Mouse (Mus musculus) hindbrain, postnatal 0 days (tissue): ENCODE data around the gene Dctn2. TPM values are rescaled to one million over a fixed set of nuclear protein-coding genes. Genes with fewer than 3 reads are reported as not detected.

Experiments used
- ATAC-seq: fragments of 200-750 bp; cut with Nextera tagmentation; 2 replicates; pipeline ENCODE4 v1.8.0; 2017; ENCODE audit warnings: mild to moderate bottlenecking, moderate TSS enrichment, moderate library complexity
- DNase-seq: peaks from one replicate; pipeline ENCODE4 v3.0.0-alpha.2; 2015; ENCODE audit warnings: low spot score
- H3K27ac ChIP-seq: fragments of 300-500 bp; sonication (generic); 2 replicates; pipeline ENCODE4 v1.5.1; 2014; ENCODE audit warnings: mild to moderate bottlenecking
- H3K27me3 ChIP-seq: fragments of 300-500 bp; sonication (generic); 2 replicates; pipeline ENCODE4 v1.6.1; 2014; ENCODE audit warnings: low read length, mixed read lengths; ENCODE audit not compliant: insufficient read depth
- H3K36me3 ChIP-seq: fragments of 300-500 bp; sonication (generic); 2 replicates; pipeline ENCODE4 v1.6.1; 2014; ENCODE audit warnings: low read length, mixed read lengths; ENCODE audit not compliant: insufficient read depth
- H3K4me1 ChIP-seq: fragments of 300-500 bp; sonication (generic); 2 replicates; pipeline ENCODE4 v1.6.1; 2014; ENCODE audit warnings: antibody characterized with exemption, low read length, mixed read lengths; ENCODE audit not compliant: insufficient read depth
- H3K4me2 ChIP-seq: fragments of 300-500 bp; sonication (generic); 2 replicates; pipeline ENCODE4 v1.6.1; 2014; ENCODE audit warnings: low read depth, mild to moderate bottlenecking, low read length, moderate library complexity, mixed read lengths
- H3K4me3 ChIP-seq: fragments of 300-500 bp; sonication (generic); 2 replicates; pipeline ENCODE4 v1.5.1; 2014; ENCODE audit warnings: low read length
- H3K9ac ChIP-seq: fragments of 300-500 bp; sonication (generic); replicated peaks from 2 replicates; pipeline ENCODE4 v1.6.1; 2014; ENCODE audit warnings: mild to moderate bottlenecking, low read length, moderate library complexity, mixed read lengths
- H3K9me3 ChIP-seq: fragments of 300-500 bp; sonication (generic); 2 replicates; pipeline ENCODE4 v1.6.1; 2016; ENCODE audit warnings: low read length, mixed read lengths
- CTCF ChIP-seq: IDR thresholded peaks from 2 replicates; pipeline ENCODE4 v1.5.1; 2016; ENCODE audit warnings: antibody characterized with exemption, control low read depth, low read depth
- WGBS: fragments of 180-500 bp; shearing (Covaris S2); extraction: QIAGEN DNeasy Blood & Tissue Kit; methylation state at CpG from one replicate; pipeline ENCODE4 v1.1.7; 2014; 5-methylcytosine and 5-hydroxymethylcytosine counted together
- polyA plus RNA-seq: library from polyadenylated mRNA; unstranded; fragments of >200 nt; fragmentation: Nextera tagmentation; extraction: Ambion mirVana; gene quantifications from 2 replicates; pipeline ENCODE4 v1.2.1, GENCODE M21; 2015
- total RNA-seq: library from RNA; depleted of rRNA; stranded (reverse); fragments of >200 nt; gene quantifications from 2 replicates; pipeline ENCODE4 v1.2.3, GENCODE M21; 2014

Dctn2 gene
- total and polyA plus RNA-seq, 2 experiments from 2014 or later: 314 to 323 TPM

DNA sequence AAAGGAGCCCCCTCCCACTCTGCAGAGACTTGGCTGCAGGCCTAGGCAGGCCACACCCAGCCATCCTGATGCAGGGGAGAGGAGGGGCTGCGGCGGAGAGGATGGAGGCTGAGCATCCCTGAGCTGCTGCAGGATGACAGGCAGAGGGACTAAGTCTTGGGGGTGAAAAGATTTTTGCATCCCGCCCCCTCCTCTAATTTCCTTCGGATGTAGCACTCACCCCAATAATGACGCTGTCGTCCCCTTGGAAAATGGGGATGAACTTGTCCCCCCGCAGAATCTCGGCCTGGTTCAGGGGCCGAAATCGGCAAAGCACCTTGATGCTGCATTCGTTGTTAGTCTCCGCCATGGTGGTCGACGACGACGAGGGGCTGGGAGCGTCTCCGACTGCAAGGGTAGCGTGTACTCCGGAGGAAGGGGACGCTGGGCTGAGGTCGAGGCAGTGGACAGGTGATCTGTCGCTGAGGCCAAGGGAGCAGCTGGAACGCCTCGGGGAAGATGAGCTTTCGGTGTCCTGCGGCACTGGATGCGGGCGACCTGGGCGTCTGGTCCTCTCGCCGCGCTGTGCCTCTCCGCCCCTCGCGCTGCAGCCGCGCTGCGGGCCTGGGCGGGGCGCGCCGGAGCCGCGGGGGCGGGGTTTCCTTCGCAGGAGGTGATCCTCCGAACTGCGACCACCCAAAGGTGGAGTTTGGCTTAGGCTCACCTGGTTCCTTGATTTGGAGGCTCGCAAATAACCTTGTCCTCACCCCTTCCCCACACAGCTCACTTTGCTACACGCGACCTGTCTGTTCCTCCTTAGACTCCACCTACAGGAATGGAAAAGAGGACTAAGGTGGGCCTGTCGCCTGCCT is 3.4 kb upstream of the Dctn2 start, which contains the start of gene Kif5a:
TSS of gene Kif5a (minus strand) at position 801 of the 851 bp plus-strand sequence.
- no peaks in the 10 kb centered on the region for H3K36me3 ChIP-seq
- DNase-seq (peak; percentile 81), ATAC-seq (peak; percentile 30; the same call in 1 of the 2 replicates)
- 2% methylated on average over 51 of the region's 53 CpGs for WGBS
- H3K9ac ChIP-seq: peak within 1 kb of the TSS; percentile 85
- H3K4me3 ChIP-seq: peak within 1 kb of the TSS; percentile 53
- H3K9me3 ChIP-seq: no peaks in the 10 kb centered on the region
- no peak for TF ChIP-seq CTCF
- peak within 1 kb of the TSS; percentile 93 for H3K27ac ChIP-seq
- H3K4me2 ChIP-seq: peak within 1 kb of the TSS; percentile 73
- peaks cover 20% of the 10 kb centered on the region; the same call in 1 of the 2 replicates for H3K4me1 ChIP-seq
- no peaks in the 10 kb centered on the region for H3K27me3 ChIP-seq

DNA sequence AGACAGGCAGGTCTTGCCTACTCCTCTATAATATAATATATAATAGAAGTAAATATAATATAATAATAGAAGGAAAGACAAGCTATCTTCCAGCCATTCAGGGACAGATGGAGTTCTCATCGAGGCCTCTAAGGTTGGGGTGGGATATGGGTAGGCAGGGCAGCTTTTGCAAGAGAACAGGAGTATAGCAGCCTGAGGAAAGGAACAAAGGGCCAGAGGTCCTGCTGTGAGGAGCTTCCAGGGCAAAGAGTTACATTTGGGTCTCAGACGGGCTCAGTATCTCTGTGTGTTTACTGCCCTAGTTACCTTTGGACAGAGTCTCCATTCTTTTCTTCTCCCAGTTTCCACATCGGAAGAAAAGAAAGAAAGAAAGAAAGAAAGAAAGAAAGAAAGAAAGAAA is 2.5 kb upstream of the Dctn2 start:
- Histone ChIP-seq H3K4me2 (peak overlapping the region; percentile 73), H3K27me3 (no peaks in the 10 kb centered on the region), H3K4me1 (peaks cover 24% of the 10 kb centered on the region; the same call in 1 of the 2 replicates), H3K9me3 (no peaks in the 10 kb centered on the region), H3K27ac (peak overlapping the region; percentile 93), H3K4me3 (peak overlapping the region; percentile 53), H3K36me3 (peaks cover 7% of the 10 kb centered on the region; the same call in 1 of the 2 replicates), H3K9ac (peak overlapping the region; percentile 85; the same call in 1 of the 2 replicates)
- DNase-seq (no peak), ATAC-seq (no peak)
- TF ChIP-seq CTCF: no peak
- 31% methylated on average over 3 of the region's 3 CpGs for WGBS

DNA sequence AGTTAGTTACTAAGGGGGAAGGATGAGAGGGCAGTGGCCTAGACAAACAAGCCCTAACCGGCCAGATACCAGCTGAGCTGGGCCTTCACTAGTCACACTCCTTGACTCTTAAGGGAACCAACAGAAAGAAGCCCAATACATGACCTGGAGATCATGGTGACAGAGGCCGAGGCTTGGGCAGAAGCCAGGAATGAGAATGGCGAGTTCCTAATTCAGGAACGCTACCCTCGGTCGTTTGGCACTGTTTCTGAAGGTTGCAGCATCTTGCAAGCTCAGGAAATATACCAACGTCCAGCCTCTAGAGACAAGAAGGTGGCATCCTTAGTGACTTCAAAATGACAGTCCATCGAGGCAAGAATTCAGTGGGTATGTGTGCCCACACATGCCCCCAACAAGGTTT is 1.8 kb upstream of the Dctn2 start:
- Histone ChIP-seq H3K27me3 (no peaks in the 10 kb centered on the region), H3K27ac (no peak overlapping the region), H3K36me3 (peaks cover 9% of the 10 kb centered on the region; the same call in 1 of the 2 replicates), H3K9me3 (no peaks in the 10 kb centered on the region), H3K4me1 (peaks cover 23% of the 10 kb centered on the region; the same call in 1 of the 2 replicates), H3K4me3 (no peak overlapping the region), H3K9ac (no peak overlapping the region), H3K4me2 (no peak overlapping the region)
- 74% methylated on average over 8 of the region's 8 CpGs for WGBS
- no peak for TF ChIP-seq CTCF
- no peak for DNase-seq
- ATAC-seq: no peak

- Histone ChIP-seq H3K27ac (no peak overlapping the region), H3K4me2 (no peak overlapping the region), H3K9me3 (no peaks in the 10 kb centered on the region), H3K27me3 (no peaks in the 10 kb centered on the region), H3K9ac (no peak overlapping the region), H3K36me3 (peaks cover 9% of the 10 kb centered on the region; the same call in 1 of the 2 replicates), H3K4me3 (no peak overlapping the region), H3K4me1 (peaks cover 21% of the 10 kb centered on the region; the same call in 1 of the 2 replicates)
- WGBS: 67% methylated on average over 4 of the region's 4 CpGs
- DNase-seq: no peak
- no peak for ATAC-seq
- TF ChIP-seq CTCF: no peak
These were observed 1.2 kb upstream of the Dctn2 start for GRCm38 (mm10) chr10:127264971-127265370.

GRCm38 (mm10) chr10:127265727-127266111 is 449 bp upstream of the Dctn2 start:
- WGBS: 30% methylated on average over 4 of the region's 4 CpGs
- Histone ChIP-seq H3K4me1 (peaks cover 21% of the 10 kb centered on the region; the same call in 1 of the 2 replicates), H3K27ac (peak overlapping the region; percentile 94), H3K27me3 (no peaks in the 10 kb centered on the region), H3K4me2 (peak overlapping the region; percentile 94), H3K9ac (peak overlapping the region; percentile 100; the same call in 1 of the 2 replicates), H3K4me3 (peak overlapping the region; percentile 73), H3K9me3 (no peaks in the 10 kb centered on the region), H3K36me3 (peaks cover 12% of the 10 kb centered on the region; the same call in 1 of the 2 replicates)
- ATAC-seq: 0 out of 2 replicates have a peak, but pooled peaks have one; percentile 22
- DNase-seq: peak; percentile 31
- TF ChIP-seq CTCF: peak; percentile 17; the same call in 1 of the 2 replicates

- TF ChIP-seq CTCF: no peak
- 69% methylated on average over 5 of the region's 5 CpGs for WGBS
- H3K27me3 ChIP-seq: no peaks in the 10 kb centered on the region
- H3K9me3 ChIP-seq: no peaks in the 10 kb centered on the region
- ATAC-seq (no peak), DNase-seq (no peak)
- H3K4me1 ChIP-seq: peaks cover 16% of the 10 kb centered on the region; the same call in 1 of the 2 replicates
- H3K36me3 ChIP-seq: peaks cover 21% of the 10 kb centered on the region; the same call in 1 of the 2 replicates
- peak overlapping the region; percentile 94 for H3K4me2 ChIP-seq
- peak overlapping the region; percentile 94; the same call in 1 of the 2 replicates for H3K27ac ChIP-seq
- peak overlapping the region; percentile 100 for H3K9ac ChIP-seq
- peak overlapping the region; percentile 73 for H3K4me3 ChIP-seq
These were observed 1.1 kb downstream of the Dctn2 start for GRCm38 (mm10) chr10:127267318-127267717.
